ENCODE assay signal across 13 mouse cellular contexts in genomic region chr8:22311446-22311845, GRCm38 (mm10). TPM values are rescaled to one million over a fixed set of nuclear protein-coding genes. Genes with fewer than 3 reads are reported as not detected.
A peak's percentile ranks its signal among the peaks of the same experiment; 100 is the strongest.
DNase-seq lines count a peak whose midpoint lies in the region; ATAC-seq and TF ChIP-seq lines count a peak whose summit lies in the region.
"Had no signal": no experiment of that assay in that cellular context is flagged by ENCODE, and none has a peak within 500 bp of the region (broad histone marks: within the 10 kb centered on the region; RNA-seq: fewer than 3 reads in every experiment).

No protein-coding gene starts in this region.

- H3K4me3 ChIP-seq in liver, postnatal 0 days (ENCODE audit: low read depth, low read length): no peak overlapping the region
- H3K4me3 ChIP-seq in ES-E14 (ENCODE audit: insufficient read depth in 1 of 2, low read depth in 1 of 2, low read length in 2 of 2, poor library complexity in 1 of 2, severe bottlenecking in 1 of 2): no peak overlapping the region
- H3K4me3 ChIP-seq: heart, embryonic 12.5 days; megakaryocyte, embryonic 14.5 days had no signal

- TF ChIP-seq EP300 in liver, postnatal 0 days (IDR thresholded peaks at IDR 0.05; ENCODE audit: low read depth): no peak

- peak; percentile 35 for DNase-seq in heart, adult 11 months
- no peak for DNase-seq in heart, adult 8-10 months (ENCODE audit: low spot score)
- DNase-seq in liver, postnatal 0 days: no peak
- DNase-seq in liver (no peak), ES-E14 (ENCODE audit: low read depth, low spot score) (no peak)
- DNase-seq in urinary bladder, postnatal 10 days (ENCODE audit: low spot score): no peak
- no peak for DNase-seq in neural tube, embryonic 10.5 days (ENCODE audit: extremely low spot score, low spot score)
- DNase-seq: cerebellum, adult 9-11 months had no signal

- no peak overlapping the region for H3K9ac ChIP-seq in liver, postnatal 0 days (replicated peaks)
- no peak overlapping the region for H3K9ac ChIP-seq in ES-E14 (ENCODE audit: insufficient read depth, low read depth, low read length, poor library complexity, severe bottlenecking)
- H3K9ac ChIP-seq: heart, embryonic 12.5 days had no signal

- H3K36me3 ChIP-seq in liver, postnatal 0 days (replicated peaks; ENCODE audit: insufficient read depth, low read length): no peaks in the 10 kb centered on the region
- H3K36me3 ChIP-seq in ES-E14 (ENCODE audit: control insufficient read depth, insufficient read depth, low read length, poor library complexity, severe bottlenecking): no peaks in the 10 kb centered on the region
- H3K36me3 ChIP-seq: heart, embryonic 12.5 days had no signal

- WGBS in liver, postnatal 0 days (ENCODE audit: insufficient replicate concordance): 58% methylated on average over 9 of the region's 9 CpGs

- no peak overlapping the region for H3K4me2 ChIP-seq in liver, postnatal 0 days (ENCODE audit: low read depth, low read length)
- H3K4me2 ChIP-seq: heart, embryonic 12.5 days had no signal

- no peaks in the 10 kb centered on the region for H3K4me1 ChIP-seq in liver, postnatal 0 days (ENCODE audit: insufficient read depth)
- H3K4me1 ChIP-seq in ES-E14 (ENCODE audit: control insufficient read depth in 2 of 2, insufficient read depth in 2 of 2, low read length in 2 of 2, poor library complexity in 1 of 2): no peaks in the 10 kb centered on the region
- H3K4me1 ChIP-seq: heart, embryonic 12.5 days had no signal

- H3K27me3 ChIP-seq in liver, postnatal 0 days (ENCODE audit: insufficient read depth, low read length): no peaks in the 10 kb centered on the region

- H3K27ac ChIP-seq in liver, postnatal 0 days (ENCODE audit: low read depth): no peak overlapping the region
- no peak overlapping the region for H3K27ac ChIP-seq in ES-E14 (ENCODE audit: insufficient read depth, low read depth, low read length, poor library complexity, severe bottlenecking)

- peak; percentile 50 for TF ChIP-seq CTCF in liver, postnatal 0 days (IDR thresholded peaks at IDR 0.05; ENCODE audit: low read depth)

- in situ Hi-C loops in ES-E14 (cut with MboI; ENCODE audit: low sequenced_read_pairs in 2 of 2, unreplicated experiment in 2 of 2): no loop called here

- no peak for ATAC-seq in liver, postnatal 0 days
- peak; percentile 37; the same call in 1 of the 2 replicates for ATAC-seq in megakaryocyte progenitor cell, adult 5-6 weeks (replicated peaks; ENCODE audit: poor library complexity)
- ATAC-seq: hindbrain, embryonic 16.5 days had no signal

- H3K9me3 ChIP-seq in liver, postnatal 0 days (ENCODE audit: low read length): no peaks in the 10 kb centered on the region
- no peaks in the 10 kb centered on the region for H3K9me3 ChIP-seq in ES-E14 (ENCODE audit: control insufficient read depth, insufficient read depth, low read depth, low read length)
- H3K9me3 ChIP-seq: heart, embryonic 12.5 days; megakaryocyte, embryonic 14.5 days had no signal

TF ChIP-seq in ES-E14, 5 proteins besides CTCF, POLR2A, EP300 and RAD21:
- TF ChIP-seq ZC3H11A (IDR thresholded peaks at IDR 0.05; ENCODE audit: borderline replicate concordance, low read depth, low read length) (peak; percentile 45; the same call in 1 of the 2 replicates), CHD2 (IDR thresholded peaks at IDR 0.05; ENCODE audit: low read depth, low read length) (no peak), ZNF384 (IDR thresholded peaks at IDR 0.05; ENCODE audit: low read depth, low read length) (no peak), HCFC1 (IDR thresholded peaks at IDR 0.05; ENCODE audit: borderline replicate concordance, insufficient read depth, low read length) (no peak)

RNA-seq across cellular contexts. Expression of gene Tpte, which starts 28.2 kb away (rescaled TPM):
- not detected for total RNA-seq in heart, adult 8-10 months (2022)
- polyA plus RNA-seq in liver, postnatal 0 days (2015; fragmentation: Nextera tagmentation; extraction: Ambion mirVana): not detected in 2 replicates
- not detected in 2 replicates for total RNA-seq in ES-E14 (2012; rRNA removed)
- not detected in 2 replicates for total RNA-seq in megakaryocyte progenitor cell, adult 5-6 weeks (2015)
- not detected in 2 replicates for total RNA-seq in megakaryocyte progenitor cell, adult 5-6 weeks (2017)
- total RNA-seq: layer of hippocampus, postnatal 10 days had no signal
- polyA plus RNA-seq: heart, embryonic 12.5 days; hindbrain, embryonic 16.5 days had no signal
